Mouse (Mus musculus): ENCODE data around the gene Echdc3. TPM values are rescaled to one million over a fixed set of nuclear protein-coding genes. Genes with fewer than 3 reads are reported as not detected.

The Echdc3 gene
- total RNA-seq, 1 experiment from 2014 or later, result 70.4 TPM

DNA sequence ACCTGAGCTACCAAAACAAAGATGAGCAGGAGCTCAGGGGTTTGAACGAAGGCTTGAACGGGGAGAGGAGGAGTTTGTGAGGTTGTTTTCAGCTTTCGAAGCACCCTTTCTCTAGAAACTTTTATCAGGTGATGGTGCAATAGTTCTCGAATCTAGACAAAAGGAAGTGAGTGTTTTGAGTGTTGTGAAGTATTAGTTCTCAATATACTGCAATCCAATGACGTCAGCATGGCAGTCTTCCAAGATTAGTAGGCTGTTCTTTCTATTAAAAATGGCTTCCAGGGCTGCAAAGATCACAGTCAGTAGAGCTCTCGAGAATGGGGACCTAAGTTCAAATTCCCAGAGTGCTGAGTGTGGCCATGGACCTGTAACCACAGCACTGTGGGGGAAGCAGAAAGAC lies 47.1 kb downstream of the Echdc3 start:
- no peak for DNase-seq

- DNase-seq, result no peak
Observed at GRCm38 (mm10) chr2:6164606-6165290, 48.1 kb downstream of the Echdc3 start.

- DNase-seq, result no peak
Observed at GRCm38 (mm10) chr2:6162366-6163040, 50.3 kb downstream of the Echdc3 start.

DNA sequence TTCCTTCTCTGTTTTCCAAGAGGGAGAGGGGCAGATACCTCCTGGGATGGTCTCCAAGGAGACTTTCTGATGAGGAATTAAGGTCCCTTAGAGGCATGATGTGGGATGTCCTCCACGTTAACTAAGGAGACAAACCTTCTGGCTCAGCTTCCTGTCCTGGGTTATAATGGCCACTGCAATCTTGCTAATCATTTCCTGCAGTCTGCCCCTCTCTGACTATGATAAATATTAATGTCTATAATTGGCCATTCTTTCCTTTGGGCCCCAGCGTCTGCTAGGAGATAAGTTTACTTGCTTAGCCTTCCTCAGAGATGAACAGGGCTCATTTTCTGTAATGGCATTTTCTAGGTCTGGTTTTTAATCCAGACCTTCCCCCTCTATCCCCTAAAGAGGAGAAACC lies 53.1 kb downstream of the Echdc3 start:
- DNase-seq, result no peak

DNA sequence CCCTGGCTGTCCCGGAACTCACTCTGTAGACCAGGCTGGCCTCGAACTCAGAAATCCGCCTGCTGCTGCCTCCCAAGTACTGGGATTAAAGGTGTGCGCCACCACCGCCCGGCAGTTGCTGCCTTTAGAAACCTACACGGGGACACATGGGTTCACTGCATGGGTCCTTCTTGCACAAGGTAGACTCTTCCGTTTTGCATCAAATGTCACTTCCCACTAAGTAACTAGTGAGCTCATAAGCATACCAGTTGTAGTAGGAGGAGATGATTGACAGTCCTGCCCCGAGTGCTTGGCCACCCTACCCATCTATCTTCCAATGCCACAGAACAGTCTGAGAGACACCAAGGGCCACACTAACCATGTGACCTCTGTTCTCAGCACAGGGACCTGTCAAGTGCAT lies 53.6 kb downstream of the Echdc3 start:
- DNase-seq, result no peak

- DNase-seq, result no peak
Observed at GRCm38 (mm10) chr2:6157635-6158034, 55.2 kb downstream of the Echdc3 start.

GRCm38 (mm10) chr2:6157208-6157607 lies 55.6 kb downstream of the Echdc3 start:
- DNase-seq, result no peak

DNA sequence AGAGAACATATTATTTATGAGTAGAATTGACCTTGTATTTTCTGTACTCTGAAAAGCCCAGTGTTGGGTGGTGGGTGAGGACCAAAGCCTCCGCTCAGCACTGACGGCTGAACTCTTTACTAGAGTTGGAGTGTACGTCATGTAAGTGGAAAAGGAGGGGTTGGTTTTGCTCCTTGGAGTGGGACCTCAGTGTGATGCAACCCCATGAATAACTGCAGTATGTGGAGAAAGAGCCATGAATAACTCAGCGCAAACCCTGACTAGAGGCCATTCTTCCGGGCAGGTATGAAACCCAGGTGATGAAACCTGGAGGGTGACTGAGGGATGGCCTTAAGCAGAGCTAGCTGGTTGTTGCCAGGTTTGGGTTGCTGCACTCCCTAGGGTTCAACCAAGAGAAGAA lies 63.0 kb downstream of the Echdc3 start:
- DNase-seq, result no peak

- no peak for DNase-seq
Observed at GRCm38 (mm10) chr2:6146901-6147300, 65.9 kb downstream of the Echdc3 start.

GRCm38 (mm10) chr2:6146257-6146656 lies 66.6 kb downstream of the Echdc3 start:
- no peak for DNase-seq

GRCm38 (mm10) chr2:6145611-6146010 lies 67.2 kb downstream of the Echdc3 start:
- no peak for DNase-seq

DNA sequence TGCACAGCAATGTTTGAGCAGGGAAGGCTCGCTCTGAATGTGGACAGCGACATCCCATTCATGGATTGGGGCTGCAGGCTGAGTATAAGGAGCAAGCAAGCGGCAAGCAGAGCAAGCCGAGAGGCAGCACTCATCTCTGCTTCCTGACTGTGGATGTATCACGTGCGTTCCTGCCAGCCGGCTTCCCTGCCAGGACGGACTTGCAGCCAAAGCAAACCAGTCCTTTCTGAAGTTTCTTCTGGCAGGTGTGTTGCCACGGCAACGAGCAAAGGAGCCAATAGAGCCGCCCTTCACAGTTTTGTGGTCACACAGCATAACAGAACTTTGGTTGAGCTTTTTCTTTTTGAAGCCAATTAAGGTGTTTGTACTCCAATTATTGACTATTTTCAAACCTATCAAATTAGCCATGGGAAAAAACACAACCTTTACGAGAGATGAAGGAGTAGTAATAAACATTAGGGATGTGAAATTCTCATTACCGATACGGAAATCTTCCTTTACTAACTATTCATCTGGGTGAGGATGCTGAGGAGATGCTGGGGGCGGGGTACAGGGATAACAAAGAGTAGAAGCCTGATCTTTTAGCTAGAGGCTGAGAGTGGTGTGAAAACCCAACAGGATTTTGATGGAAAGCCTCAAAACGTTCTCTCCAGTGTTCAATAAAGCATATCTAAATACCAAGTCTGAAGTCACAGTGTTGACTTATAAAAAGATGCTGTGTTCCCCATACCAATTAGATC lies 69.7 kb downstream of the Echdc3 start:
- no peak for DNase-seq

- DNase-seq, result no peak
Observed at GRCm38 (mm10) chr2:6140572-6141161, 72.2 kb downstream of the Echdc3 start.

Other genes with a start within 250 kb of the Echdc3 start
- 11.7 and 13.4 TPM in 2 replicates for gene Proser2, start 82.8 kb downstream of the Echdc3 start, total RNA-seq (2021)
- gene Usp6nl, start 109.6 kb upstream of the Echdc3 start, total RNA-seq (2021), result 23.9 and 29.4 TPM in 2 replicates

Data from adrenal gland, postnatal 25 days (tissue).